Mouse (Mus musculus) CD4-positive, CD25-positive, alpha-beta regulatory T cell, adult 4 months (primary cell): ENCODE data around the gene Ppib. TPM values are rescaled to one million over a fixed set of nuclear protein-coding genes. Genes with fewer than 3 reads are reported as not detected.
A peak's percentile ranks its signal among the peaks of the same experiment; 100 is the strongest.

Experiments
- ATAC-seq: one replicate; pipeline ENCODE4 v1.8.0; 2017
- polyA plus RNA-seq, 2 experiments: library from polyadenylated mRNA; unstranded; fragments of 100-300 nt; shearing (Covaris generic); gene quantifications; one replicate each; pipeline ENCODE4 v1.2.1; 2017

Gene Ppib
- polyA plus RNA-seq, 2 experiments from 2014 or later = 439 to 492 TPM

DNA sequence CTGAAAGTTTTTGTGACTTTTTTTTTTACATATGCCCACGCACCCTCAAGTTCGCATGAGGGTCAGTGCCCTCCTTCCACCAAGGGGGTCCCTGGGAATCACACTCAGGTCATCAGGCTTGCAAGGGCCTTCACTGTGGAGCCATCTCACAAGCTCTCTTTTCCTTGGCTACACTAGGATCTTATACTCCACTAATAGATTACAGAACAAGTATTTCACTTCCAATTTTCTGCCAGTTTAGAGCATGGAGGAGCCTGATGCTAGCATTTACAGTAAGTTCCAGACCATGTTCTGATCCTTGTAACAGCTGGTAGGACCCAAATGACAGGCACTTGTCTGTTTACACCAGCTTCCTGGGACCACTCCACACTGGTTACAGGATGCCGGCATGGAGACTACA is 18.1 kb downstream of the Ppib start:
- no peak for ATAC-seq

- no peak for ATAC-seq
These were observed 18.5 kb downstream of the Ppib start for GRCm38 (mm10) chr9:66078493-66078892.

GRCm38 (mm10) chr9:66080804-66081459 is 20.9 kb downstream of the Ppib start:
- ATAC-seq = no peak

DNA sequence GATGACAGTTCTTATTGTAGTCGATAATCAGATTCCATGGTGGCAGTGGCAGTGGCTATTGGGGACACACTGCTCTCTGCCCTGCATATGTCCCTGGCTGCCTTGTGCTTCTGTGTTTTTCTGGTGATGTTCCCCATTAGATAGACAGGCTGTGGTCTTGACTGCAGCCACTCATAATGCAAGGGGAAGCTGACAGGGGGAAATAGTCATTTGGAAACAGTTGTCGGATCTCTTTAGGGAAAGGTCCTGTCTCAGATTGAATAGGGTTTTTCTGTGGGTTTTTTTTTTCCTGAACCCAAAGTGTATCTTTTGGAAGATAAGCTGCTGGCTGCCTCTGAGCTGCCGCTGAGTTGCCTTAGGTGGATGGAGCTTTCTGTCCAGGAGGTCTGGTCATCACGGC is 22.0 kb downstream of the Ppib start:
- ATAC-seq = no peak

DNA sequence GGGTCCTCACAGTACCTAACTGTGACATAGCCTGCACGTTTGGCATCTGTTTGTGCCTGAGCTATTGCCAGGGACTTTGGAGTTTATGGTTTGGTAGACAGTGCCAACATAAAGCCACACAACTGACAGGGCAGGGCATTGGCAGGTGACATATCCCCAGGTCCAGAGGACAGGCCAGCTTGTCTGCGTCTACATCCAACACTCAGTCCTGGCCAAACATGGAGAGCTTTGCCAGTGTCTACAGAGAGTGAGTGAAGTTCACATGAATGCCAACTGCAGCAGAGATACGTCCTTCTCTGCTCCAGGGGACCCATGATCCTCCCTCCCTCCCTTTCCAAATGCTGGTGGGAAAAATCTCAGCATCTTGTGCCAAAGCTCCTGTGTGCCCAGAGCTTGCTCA is 24.1 kb downstream of the Ppib start:
- ATAC-seq = no peak

- ATAC-seq = no peak
These were observed 27.0 kb downstream of the Ppib start for GRCm38 (mm10) chr9:66087062-66087461.

DNA sequence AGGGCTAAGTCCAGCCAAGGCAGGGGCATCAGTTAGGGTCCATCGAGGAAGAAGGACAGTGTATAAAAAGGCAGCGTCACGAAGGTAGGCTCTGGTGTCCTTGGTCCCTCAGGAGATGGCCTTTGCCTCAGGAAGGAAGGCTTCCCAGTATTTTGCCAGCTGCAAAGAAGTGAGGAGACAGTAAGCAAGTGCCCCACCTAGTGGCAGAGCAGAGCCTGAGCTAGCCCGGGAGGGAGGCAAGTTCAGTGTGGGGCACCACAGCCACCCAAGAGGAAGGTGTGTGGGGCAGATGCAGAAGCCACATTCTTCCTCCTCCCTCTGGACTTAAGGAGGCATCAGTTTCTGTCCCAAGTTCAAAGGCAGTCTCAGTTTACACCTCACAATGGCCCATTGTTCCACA is 28.4 kb downstream of the Ppib start:
- ATAC-seq = no peak

DNA sequence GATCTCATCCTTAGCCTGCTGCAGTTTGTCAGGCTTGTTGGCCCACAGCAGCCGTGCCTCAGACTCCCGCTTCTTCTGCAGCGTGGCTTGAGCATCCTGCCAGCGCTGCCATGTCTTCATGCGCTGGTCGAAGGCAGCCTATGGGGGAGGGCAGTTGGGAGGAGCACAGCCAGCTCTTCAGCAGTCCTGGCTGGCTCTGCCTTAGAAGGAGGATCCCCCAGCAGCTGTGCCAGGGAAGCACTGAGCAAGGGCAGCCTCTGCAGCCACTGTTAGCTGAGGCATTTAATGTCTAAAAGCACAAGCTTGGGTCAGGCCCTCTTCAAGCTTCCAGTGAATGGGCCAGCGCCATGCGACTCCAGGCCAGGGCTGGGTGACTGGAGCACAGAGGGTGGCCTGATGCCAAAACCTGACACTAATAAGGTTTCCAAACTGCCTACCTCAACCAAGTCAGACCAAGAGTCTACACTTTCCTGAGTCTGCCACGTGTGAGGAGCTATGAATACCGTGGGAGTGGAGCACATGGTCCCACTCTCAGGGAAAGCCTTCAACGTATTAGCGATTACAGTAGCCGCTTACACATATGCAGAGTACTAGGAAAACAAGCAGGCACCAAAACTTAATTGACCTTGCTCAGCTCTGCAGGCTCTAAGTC is 30.7 kb downstream of the Ppib start:
- no peak for ATAC-seq

DNA sequence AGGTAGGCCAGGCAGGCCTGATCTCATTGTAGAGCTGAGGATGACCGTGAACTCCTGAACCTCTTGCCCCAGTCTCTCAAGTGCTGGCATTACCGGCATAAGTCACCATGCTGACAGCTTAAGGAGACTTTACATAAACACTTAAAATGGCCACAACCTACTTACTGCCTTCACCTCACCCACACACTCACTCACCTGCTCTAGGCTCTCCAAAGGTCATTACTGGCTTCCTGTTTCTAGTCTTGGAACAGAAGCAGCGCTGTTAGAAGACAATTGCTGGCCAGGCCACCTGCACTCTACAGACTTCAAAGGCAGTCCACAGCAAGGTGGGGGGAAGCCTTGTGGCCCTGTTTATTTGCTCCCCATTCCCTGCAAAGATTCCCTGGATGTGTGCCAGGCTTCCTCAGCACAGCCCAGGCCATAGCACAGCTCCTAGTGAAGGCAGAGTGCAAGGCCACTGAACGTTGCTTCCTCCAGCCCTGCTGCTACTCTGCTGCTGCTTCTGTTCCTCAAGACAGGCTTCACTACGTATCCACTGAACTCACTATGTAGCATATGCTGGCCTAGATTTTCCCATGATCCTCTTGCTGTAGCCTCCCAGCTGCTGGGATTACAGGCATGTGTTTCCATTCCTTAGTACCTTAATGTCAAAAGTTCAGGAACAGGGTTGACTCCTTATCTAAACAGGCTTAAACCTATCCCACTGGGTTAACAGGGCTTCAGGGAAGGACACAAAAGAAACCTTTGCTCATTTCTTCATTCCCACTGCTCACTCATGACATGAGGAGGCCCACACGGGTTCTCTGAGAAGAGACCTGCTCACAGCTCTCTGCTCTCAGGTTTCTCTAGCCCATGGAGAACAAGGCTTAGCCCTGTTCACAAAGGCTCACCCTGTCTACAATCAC is 31.6 kb downstream of the Ppib start:
- peak; percentile 26 for ATAC-seq

- ATAC-seq = no peak
These were observed 32.6 kb downstream of the Ppib start for GRCm38 (mm10) chr9:66092664-66093063.

GRCm38 (mm10) chr9:66101577-66101976 is 41.6 kb downstream of the Ppib start:
- no peak for ATAC-seq

DNA sequence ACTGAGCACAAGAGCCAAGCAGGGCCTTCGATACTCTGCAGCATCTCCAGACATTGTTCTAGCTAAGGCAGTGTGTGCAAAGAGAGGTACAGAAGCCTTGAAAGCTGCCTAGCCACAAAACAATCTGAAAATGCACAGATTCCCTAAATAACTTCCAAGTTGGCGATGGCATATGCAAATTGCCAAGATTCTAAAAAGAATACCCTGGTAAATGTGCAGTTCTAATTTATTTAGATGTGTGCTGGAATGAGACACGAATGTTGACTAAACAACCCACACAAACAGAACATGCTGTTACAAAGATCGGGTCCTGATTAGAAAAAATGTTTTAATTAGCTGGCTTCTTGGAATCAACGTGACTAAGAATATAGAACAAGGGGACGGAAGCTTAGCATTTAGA is 42.6 kb downstream of the Ppib start:
- no peak for ATAC-seq

DNA sequence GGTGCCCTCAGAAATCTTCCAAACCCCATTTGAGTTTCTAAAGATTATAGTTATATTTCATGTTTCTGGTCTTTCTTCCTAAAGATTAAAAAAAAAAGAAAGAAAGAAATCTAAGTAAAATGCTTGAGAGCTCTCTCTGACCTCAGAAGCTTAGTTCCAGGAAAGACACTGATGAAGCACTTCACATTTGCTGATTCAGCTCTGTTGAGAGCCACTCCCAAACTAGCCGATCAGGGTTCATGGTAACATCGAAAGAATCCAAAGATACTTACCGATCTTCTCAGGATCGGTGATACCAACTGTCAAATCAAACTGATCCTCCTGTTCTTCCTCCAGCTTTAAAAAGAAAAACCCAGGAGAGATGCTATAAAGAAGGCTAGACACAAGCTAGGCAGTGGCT is 44.6 kb downstream of the Ppib start:
- no peak for ATAC-seq

DNA sequence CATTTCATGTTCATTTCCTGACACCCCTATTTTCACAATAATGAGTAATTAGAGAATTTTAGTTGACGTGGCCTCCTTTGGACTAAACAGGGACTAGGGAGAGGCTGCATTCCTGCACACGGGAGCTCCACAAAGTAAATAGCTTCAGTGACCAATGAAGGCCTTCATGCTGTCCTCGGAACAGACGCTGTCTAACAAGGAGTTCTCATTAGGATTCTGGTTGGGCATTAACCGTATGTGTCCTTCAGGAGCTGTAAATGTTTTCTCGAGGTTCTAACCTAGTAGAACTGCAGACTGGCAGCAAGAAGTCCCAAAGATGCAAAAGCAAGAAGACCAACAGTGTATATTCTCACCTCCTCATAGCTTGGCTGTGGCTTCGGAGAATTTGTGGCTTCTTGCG is 45.1 kb downstream of the Ppib start:
- ATAC-seq = no peak

DNA sequence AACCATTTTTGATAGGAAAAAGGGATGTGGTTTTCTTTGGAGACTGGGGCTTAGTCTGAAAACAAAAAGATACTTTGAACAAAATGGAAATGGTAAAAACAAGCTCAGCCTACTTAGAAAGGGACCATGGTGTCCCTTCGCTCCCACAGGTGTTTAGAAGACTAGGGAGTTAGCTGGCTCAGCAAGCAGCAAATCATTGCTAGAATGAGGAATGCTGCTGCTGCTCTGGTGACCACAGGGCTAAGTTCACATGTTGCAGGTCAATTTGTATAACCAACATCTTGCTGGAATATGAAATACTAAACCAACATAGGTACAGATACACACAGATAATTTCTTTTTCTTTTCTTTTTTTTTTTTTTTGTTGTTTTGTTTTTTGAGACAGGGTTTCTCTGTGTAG is 49.6 kb downstream of the Ppib start:
- ATAC-seq = no peak

DNA sequence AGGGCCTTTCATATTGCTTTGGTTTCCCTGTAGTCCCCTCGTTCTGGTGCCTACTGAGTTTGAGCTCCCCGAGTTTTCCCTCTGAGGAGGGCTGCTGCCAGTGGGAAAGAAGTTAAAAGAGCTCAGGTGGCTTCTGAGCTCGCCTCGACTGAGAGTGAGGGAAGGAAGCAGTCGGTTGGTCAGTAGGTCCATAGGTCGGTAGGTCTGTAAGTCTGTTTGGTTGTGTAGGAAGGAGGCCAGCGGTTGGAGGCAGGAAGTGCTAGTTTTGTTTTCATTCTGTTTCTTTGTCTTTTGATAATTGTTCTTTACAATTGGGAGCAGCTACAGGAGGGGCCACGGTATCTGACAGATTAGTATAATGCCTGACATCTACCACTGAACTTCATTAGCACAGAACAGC is 50.1 kb downstream of the Ppib start:
- ATAC-seq = no peak

GRCm38 (mm10) chr9:66110611-66111379 is 50.8 kb downstream of the Ppib start:
- no peak for ATAC-seq

DNA sequence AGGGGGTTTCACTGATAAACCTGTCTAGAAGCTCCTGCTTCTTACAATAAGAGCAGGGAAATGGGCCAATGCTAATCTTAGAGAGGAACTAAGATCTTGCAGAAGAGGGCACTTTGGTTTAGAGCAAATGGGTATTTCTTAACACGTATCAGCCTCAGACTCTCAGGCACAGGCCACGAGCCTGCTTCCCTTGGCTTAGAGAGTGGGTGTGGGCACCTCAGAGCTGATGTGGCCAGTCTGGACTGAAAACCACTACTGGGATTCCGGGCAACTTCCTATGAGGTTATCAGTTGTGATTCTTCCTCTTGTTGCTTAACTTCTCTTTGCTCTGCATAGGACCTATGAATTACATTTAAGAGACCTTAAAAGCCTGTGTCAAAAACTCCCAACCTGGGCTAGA is 54.3 kb downstream of the Ppib start:
- no peak for ATAC-seq
